Mouse (Mus musculus) intestine, embryonic 16.5 days (tissue): ENCODE results near the gene Pik3r3. TPM values are rescaled to one million over a fixed set of nuclear protein-coding genes. Genes with fewer than 3 reads are reported as not detected.

Experiments
- ATAC-seq: fragments of 200-750 bp; cut with Nextera tagmentation; 2 replicates; pipeline ENCODE4 v1.8.0; 2017; ENCODE audit warnings: moderate TSS enrichment, moderate library complexity
- H3K27ac ChIP-seq: fragments of 300-500 bp; sonication (generic); 2 replicates; pipeline ENCODE4 v1.5.1; 2014; ENCODE audit warnings: mild to moderate bottlenecking, low read length
- H3K27me3 ChIP-seq: fragments of 300-500 bp; sonication (generic); replicated peaks from 2 replicates; pipeline ENCODE4 v1.6.1; 2014; ENCODE audit warnings: low read length, control low read depth, mixed read lengths; ENCODE audit not compliant: control insufficient read depth, insufficient read depth
- H3K36me3 ChIP-seq: fragments of 300-500 bp; sonication (generic); 2 replicates; pipeline ENCODE4 v1.6.1; 2014; ENCODE audit warnings: low read length, control low read depth; ENCODE audit not compliant: control insufficient read depth, insufficient read depth
- H3K4me1 ChIP-seq: fragments of 300-500 bp; sonication (generic); 2 replicates; pipeline ENCODE4 v1.6.1; 2014; ENCODE audit warnings: low read length, control low read depth, mixed read lengths; ENCODE audit not compliant: control insufficient read depth, insufficient read depth
- H3K4me2 ChIP-seq: fragments of 300-500 bp; sonication (generic); 2 replicates; pipeline ENCODE4 v1.6.1; 2014; ENCODE audit warnings: low read depth, low read length, control low read depth
- H3K4me3 ChIP-seq: fragments of 300-500 bp; sonication (generic); 2 replicates; pipeline ENCODE4 v1.5.1; 2014; ENCODE audit warnings: mild to moderate bottlenecking, low read length
- H3K9ac ChIP-seq: fragments of 300-500 bp; sonication (generic); 2 replicates; pipeline ENCODE4 v1.6.1; 2014; ENCODE audit warnings: low read depth, low read length
- H3K9me3 ChIP-seq: fragments of 300-500 bp; sonication (generic); 2 replicates; pipeline ENCODE4 v1.6.1; 2016; ENCODE audit warnings: low read length, control low read depth; ENCODE audit not compliant: control insufficient read depth
- WGBS: fragments of 180-500 bp; shearing (Covaris S2); extraction: QIAGEN DNeasy Blood & Tissue Kit; methylation state at CpG from one replicate; pipeline ENCODE4 v1.1.7; 2014; 5-methylcytosine and 5-hydroxymethylcytosine counted together
- polyA plus RNA-seq: library from polyadenylated mRNA; unstranded; fragments of >200 nt; fragmentation: Nextera tagmentation; extraction: Ambion mirVana; gene quantifications from 2 replicates; pipeline ENCODE4 v1.2.1, GENCODE M21; 2015

Pik3r3 gene
- polyA plus RNA-seq, 1 experiment from 2014 or later: 4.8 TPM

DNA sequence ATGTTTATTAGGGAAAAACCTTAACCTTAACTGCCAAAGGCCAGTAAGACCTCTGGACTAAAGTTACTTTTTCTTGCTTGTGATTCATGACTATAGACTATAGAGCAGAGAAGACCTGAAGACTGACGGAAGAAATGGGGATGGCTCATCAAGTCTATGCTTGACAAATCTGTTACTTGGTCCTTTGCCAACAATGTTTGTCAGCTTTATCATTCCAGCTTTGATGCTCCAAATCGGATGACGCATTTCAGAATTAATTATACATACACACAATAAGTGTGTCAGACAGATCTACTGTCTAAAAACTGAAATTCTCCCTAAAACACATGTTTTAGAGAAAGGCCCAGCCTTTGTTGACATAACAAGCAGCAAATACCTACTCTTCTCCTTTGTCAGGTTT lies 107.8 kb downstream of the Pik3r3 start:
- no peaks in the 10 kb centered on the region for H3K4me1 ChIP-seq
- peaks cover 2% of the 10 kb centered on the region; the same call in 1 of the 2 replicates for H3K36me3 ChIP-seq
- H3K9me3 ChIP-seq: no peaks in the 10 kb centered on the region
- H3K4me3 ChIP-seq: no peak overlapping the region
- WGBS: 96% methylated on average over 3 of the region's 3 CpGs
- H3K27me3 ChIP-seq: no peaks in the 10 kb centered on the region
- no peak overlapping the region for H3K27ac ChIP-seq
- H3K4me2 ChIP-seq: no peak overlapping the region
- no peak overlapping the region for H3K9ac ChIP-seq
- ATAC-seq: no peak

DNA sequence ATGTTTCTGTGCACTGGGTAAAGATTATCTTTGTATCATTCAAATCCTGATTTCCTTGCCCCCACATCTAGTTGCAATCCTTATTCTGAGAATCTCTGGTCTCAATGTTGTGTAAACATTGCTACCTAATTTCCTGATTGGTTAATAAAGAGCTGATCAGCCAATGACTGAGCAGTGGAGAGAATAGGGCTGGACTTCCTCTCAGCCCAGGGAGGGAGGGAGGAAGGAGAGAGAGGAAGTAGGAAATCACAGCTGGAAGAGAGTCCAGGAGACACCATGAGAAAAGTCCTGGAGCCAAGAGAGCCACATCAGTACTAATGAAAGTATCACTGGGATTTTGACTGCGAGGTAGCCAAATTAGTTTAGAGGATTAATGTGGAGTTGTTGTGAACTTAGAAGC lies 114.9 kb downstream of the Pik3r3 start:
- no peaks in the 10 kb centered on the region for H3K36me3 ChIP-seq
- no peaks in the 10 kb centered on the region for H3K4me1 ChIP-seq
- H3K27ac ChIP-seq: no peak overlapping the region
- no peaks in the 10 kb centered on the region for H3K9me3 ChIP-seq
- H3K9ac ChIP-seq: no peak overlapping the region
- H3K27me3 ChIP-seq: no peaks in the 10 kb centered on the region
- H3K4me2 ChIP-seq: no peak overlapping the region
- H3K4me3 ChIP-seq: no peak overlapping the region
- 89% methylated on average over 1 of the region's 1 CpGs for WGBS
- ATAC-seq: no peak

- no peak for ATAC-seq
- Histone ChIP-seq H3K36me3 (no peaks in the 10 kb centered on the region), H3K4me1 (no peaks in the 10 kb centered on the region), H3K4me3 (no peak overlapping the region), H3K9me3 (no peaks in the 10 kb centered on the region), H3K27me3 (no peaks in the 10 kb centered on the region), H3K4me2 (no peak overlapping the region), H3K9ac (no peak overlapping the region), H3K27ac (no peak overlapping the region)
Measured at GRCm38 (mm10) chr4:116342119-116342518, 120.7 kb downstream of the Pik3r3 start.

DNA sequence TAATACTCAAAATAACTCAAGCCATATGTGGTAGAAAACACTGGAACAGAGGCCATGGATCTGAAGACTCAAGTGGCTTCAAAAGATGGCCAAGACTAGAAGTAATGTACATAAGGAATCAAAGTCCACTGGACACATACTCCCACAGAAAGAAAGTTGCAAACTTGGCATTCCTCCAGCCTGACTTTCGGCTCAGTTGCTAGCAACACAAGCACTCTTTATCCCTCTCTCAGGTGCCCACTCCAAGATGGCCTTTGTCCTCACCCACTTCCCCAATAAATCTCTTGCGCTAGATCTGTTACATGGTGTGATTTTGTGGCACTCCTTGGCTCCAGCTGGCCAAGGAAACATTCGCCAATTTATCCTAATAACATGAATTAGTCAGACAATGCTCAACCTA lies 131.1 kb downstream of the Pik3r3 start:
- H3K4me1 ChIP-seq: peaks cover 4% of the 10 kb centered on the region; the same call in 1 of the 2 replicates
- H3K4me2 ChIP-seq: no peak overlapping the region
- no peaks in the 10 kb centered on the region for H3K36me3 ChIP-seq
- no peak overlapping the region for H3K9ac ChIP-seq
- ATAC-seq: peak; percentile 53
- no peaks in the 10 kb centered on the region for H3K27me3 ChIP-seq
- H3K4me3 ChIP-seq: no peak overlapping the region
- no peak overlapping the region for H3K27ac ChIP-seq
- H3K9me3 ChIP-seq: no peaks in the 10 kb centered on the region
- 69% methylated on average over 3 of the region's 3 CpGs for WGBS

Other genes with a start within 250 kb of the Pik3r3 start
- 83.7 and 108 TPM in 2 replicates for gene Faah, start 203.7 kb upstream of the Pik3r3 start, polyA plus RNA-seq
- 39.8 and 41.7 TPM in 2 replicates for gene Nsun4, start 167.7 kb upstream of the Pik3r3 start, polyA plus RNA-seq
- gene Uqcrh, start 146.5 kb upstream of the Pik3r3 start, polyA plus RNA-seq: 745 and 751 TPM in 2 replicates
- 77.4 and 79.3 TPM in 2 replicates for gene Lrrc41, start 146.3 kb upstream of the Pik3r3 start, polyA plus RNA-seq
- gene Rad54l, start 97.9 kb upstream of the Pik3r3 start, polyA plus RNA-seq: 21.7 and 24.4 TPM in 2 replicates
- gene Pomgnt1, start 97.8 kb upstream of the Pik3r3 start, polyA plus RNA-seq: 35.2 and 39.9 TPM in 2 replicates
- gene Lurap1, start 70.3 kb upstream of the Pik3r3 start, polyA plus RNA-seq: 1.1 and 1.4 TPM in 2 replicates
- 48.9 and 52.5 TPM in 2 replicates for gene Tspan1, start 54.0 kb upstream of the Pik3r3 start, polyA plus RNA-seq
- gene 1700042G07Rik, start 48.2 kb upstream of the Pik3r3 start, polyA plus RNA-seq: not detected in 2 replicates
- not detected in 2 replicates for gene Gm49337, start 48.2 kb upstream of the Pik3r3 start, polyA plus RNA-seq
- gene Mast2, start 242.6 kb downstream of the Pik3r3 start, polyA plus RNA-seq: 6.4 and 7.5 TPM in 2 replicates